Mouse (Mus musculus) naive thymus-derived CD4-positive, alpha-beta T cell, adult 2 months (primary cell): ENCODE results near the gene Tmem242.

ENCODE experiments used
- DNase-seq: peaks from one replicate; pipeline ENCODE4 v3.0.0-alpha.2; 2011; ENCODE audit warnings: low read depth

Tmem242 gene

DNA sequence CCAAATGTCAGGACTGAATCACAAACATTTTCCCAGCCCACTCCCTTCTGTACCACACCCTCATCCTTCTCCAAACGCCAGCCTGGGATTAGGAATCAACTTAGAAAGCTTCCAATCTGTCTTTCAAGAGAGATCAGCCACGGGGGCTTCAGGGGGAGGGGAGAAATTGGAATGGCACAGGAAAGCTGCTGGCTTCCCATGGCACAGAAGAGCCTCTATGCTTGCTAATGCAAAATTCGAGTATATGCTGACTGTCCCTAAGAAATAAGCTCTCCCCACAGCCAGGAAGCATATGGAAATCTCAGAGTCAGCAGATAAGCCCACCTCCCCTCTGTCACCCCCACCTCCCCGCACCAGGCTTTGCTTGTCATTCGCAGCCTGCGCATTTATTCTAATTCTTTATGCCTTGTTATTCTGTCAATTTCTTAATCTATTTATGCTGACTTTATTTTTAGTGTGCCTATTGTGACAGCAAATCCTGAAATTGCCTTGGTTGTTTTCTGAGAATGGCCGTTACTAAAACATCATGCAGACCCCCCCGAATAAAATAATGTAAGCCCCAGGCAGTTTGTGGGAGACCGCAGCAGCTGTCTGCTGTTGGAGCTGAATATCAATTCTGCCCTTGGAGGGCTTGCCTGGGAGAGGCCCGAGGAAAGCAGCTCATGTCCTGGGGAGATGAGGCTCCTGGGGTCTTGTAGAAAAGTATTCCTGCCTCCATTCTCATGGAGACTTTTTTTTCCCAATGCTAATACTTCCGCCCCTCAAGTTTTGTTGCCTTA lies 62.7 kb downstream of the Tmem242 start:
- DNase-seq: no peak

DNA sequence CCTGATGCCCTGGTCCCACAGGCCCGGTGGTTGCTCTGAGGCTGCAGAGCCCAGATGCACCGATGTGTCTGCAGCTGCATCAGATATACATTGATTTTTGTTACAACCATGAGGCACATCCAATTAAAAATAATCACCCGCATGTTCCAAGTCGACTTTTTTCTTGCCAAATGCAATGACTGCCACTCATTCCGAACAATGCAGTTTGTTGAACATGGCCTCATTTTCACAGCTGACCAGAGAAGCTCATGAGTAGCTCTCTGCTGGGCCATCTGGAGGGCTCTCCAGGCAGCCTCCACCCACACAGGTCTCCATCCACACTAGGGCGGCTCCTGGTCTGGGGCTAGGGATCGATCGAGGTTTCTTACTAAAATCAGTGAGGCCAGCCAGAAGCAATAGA lies 67.1 kb downstream of the Tmem242 start:
- no peak for DNase-seq

DNA sequence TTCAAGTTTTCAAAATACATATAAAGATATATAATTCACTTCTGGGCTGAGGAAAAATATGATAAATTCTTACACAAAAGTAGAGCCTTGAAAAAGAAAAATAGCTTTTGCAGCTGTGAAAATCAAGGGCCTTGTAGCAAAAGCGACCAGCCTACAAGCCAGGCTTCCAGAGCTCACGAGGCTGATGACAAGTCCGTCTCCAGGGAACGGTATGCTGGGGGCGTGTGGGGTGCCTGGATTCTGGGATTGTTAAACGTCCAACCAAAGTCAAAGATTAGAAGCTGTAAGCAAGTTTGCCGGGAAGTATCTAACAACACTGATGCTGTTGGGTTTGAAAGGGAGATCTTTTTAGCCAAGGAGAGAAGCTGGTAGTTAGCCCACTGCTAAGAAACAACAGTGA lies 68.5 kb downstream of the Tmem242 start:
- DNase-seq: no peak

DNA sequence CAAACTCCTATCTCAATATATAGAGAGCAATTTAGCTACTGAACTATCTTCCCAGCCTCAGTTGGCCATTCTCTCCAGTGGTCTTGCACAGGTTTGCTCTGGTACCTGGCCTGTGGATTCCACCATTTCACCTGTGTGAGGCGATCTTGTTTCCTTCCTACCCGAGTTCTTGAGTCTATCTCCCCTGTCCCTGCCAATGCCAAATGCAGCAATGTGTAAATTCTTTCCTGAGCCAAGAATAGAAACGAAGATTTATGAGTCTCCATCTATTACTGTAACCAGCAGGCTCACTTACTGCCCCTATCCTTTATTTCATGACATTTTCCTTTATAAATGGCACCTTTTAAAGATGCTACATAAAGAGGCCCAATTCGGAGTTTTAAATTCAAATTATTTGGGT lies 69.0 kb downstream of the Tmem242 start:
- DNase-seq: no peak

DNA sequence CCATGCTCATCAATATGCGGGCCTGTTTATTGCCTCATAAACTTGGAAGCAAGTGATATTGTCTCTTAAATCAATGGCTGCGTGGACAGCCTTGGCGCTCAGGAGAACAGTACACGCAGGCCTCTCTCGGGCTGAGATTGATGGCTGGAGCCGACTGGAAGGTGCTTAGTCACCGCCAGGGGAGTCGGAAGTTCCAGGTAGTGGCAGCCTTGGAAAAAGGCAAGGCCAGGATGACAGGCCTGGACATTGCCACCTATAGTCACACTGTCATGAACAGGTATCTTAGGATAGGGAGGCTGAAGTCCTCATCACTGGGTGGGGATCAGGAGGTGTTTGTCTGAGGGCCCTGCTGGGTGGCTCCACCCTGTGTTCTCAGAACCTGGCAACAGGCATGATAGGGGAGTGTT lies 74.1 kb downstream of the Tmem242 start:
- DNase-seq: no peak
